Mouse (Mus musculus) heart, adult 2 months (tissue): ENCODE data around the gene Ms4a4d.

Experiments used
- CTCF ChIP-seq: fragments of 200-600 bp; IDR thresholded peaks from 2 replicates; pipeline ENCODE4 v1.8.1; 2022; ENCODE audit warnings: antibody characterized with exemption, mild to moderate bottlenecking, moderate library complexity
- POLR2A ChIP-seq: fragments of 200-500 bp; IDR thresholded peaks from 2 replicates; pipeline ENCODE4 v1.6.1; 2011; ENCODE audit warnings: mild to moderate bottlenecking, low read depth, low read length, control low read depth; ENCODE audit not compliant: insufficient read depth

GRCm38 (mm10) chr19:11520146-11520545 is 16.5 kb upstream of the Ms4a4d start:
- TF ChIP-seq POLR2A (no peak), CTCF (no peak)
